Mouse (Mus musculus) naive thymus-derived CD4-positive, alpha-beta T cell, adult 5 months (primary cell): Measurements from ENCODE around the gene Rapgef6. TPM values are rescaled to one million over a fixed set of nuclear protein-coding genes. Genes with fewer than 3 reads are reported as not detected.

Source experiments
- polyA plus RNA-seq: library from polyadenylated mRNA; unstranded; fragments of 100-300 nt; shearing (Covaris generic); gene quantifications from one replicate; pipeline ENCODE4 v1.2.1, GENCODE M21; 2017

The Rapgef6 gene
- 368 TPM for polyA plus RNA-seq

DNA sequence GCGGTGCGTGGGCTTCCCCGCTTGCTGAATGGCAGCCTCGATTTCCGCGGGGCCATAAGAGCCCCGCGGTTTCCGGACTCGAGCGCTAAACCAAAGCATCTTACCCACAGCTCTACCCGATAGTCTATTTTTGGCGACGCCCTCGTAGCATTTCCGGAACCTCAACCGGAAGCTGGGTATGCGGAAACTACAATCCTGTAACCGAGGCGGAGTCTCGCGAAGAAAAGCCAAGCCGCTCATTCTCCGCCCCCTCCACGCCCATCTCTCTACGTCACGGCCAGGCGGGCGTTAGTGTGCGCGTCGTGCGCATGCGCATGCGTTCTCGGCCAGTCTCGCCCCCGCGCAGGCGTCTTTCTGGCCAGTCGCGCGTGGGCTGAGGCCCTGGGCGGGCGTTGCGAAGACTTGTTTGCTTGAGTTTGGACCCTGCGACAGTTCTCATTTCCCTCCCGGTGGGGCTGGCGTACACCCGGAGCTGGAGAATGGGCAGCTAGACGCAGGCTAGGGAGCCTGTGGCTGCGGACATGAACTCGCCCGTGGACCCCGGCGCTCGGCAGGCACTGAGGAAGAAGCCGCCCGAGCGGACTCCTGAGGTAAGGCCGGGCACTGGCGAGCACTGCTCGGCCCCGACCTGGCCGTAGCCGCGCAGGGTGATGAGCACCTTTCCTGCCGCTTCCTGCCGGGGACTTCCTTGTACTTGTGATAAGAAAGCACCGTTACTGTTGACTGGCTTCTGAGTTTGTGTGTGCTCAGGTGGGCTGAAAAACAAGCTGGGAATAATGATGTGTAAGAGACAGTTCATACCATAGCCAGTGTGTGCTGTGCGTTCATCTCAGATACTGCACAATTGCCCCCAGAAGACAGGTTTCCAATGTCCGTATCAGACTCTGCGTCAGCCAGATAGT lies at the start of gene Rapgef6:
Gene Rapgef6, plus strand, starts transcription at position 319 of the 902 bp plus-strand sequence.

Other genes with a start within 250 kb of the Rapgef6 start
- not detected for gene Acsl6, start 219.0 kb upstream of the Rapgef6 start, polyA plus RNA-seq
- gene Meikin, start 152.2 kb upstream of the Rapgef6 start, polyA plus RNA-seq = not detected
- gene Fnip1, start 84.6 kb upstream of the Rapgef6 start, polyA plus RNA-seq = 15.6 TPM